In genomic region chr8:107587995-107588780, GRCm38 (mm10) we compare ENCODE assay signal across 8 mouse cellular contexts. TPM values are rescaled to one million over a fixed set of nuclear protein-coding genes. Genes with fewer than 3 reads are reported as not detected.
DNase-seq lines count a peak whose midpoint lies in the region; ATAC-seq lines count a peak whose summit lies in the region.

Psmd7 (minus strand) TSS chr8:107588464.

- H3K4me1 ChIP-seq in hindbrain, embryonic 11.5 days (replicated peaks; ENCODE audit: control insufficient read depth, insufficient read depth, low read length), result no peaks in the 10 kb centered on the region

- H3K27ac ChIP-seq in hindbrain, embryonic 11.5 days (ENCODE audit: low read depth, low read length), result peak within 1 kb of the TSS; percentile 72

- H3K9ac ChIP-seq in hindbrain, embryonic 11.5 days (ENCODE audit: low read depth, low read length), result peak within 1 kb of the TSS; percentile 92

- H3K36me3 ChIP-seq in hindbrain, embryonic 11.5 days (ENCODE audit: control insufficient read depth, insufficient read depth, low read length), result peaks cover 6% of the 10 kb centered on the region

- peak; percentile 97 for ATAC-seq in hindbrain, embryonic 11.5 days (ENCODE audit: low FRiP score)

- WGBS in hindbrain, embryonic 11.5 days, result 2% methylated on average over 65 of the region's 65 CpGs

- DNase-seq in MN1 (ENCODE audit: low spot score), result peak; percentile 98
- DNase-seq in cerebellum, adult 9-10 months, result peak; percentile 94
- peak; percentile 80 to 96 for DNase-seq in frontal cortex, adult 2 months (ENCODE audit: extremely low spot score in 1 of 2, low spot score in 1 of 2)
- DNase-seq in hindbrain, embryonic 11.5 days (ENCODE audit: low spot score), result peak; percentile 97
- DNase-seq in layer of hippocampus, postnatal 10 days (ENCODE audit: low spot score in 2 of 2), result peak; percentile 94 to 95
- peak; percentile 97 for DNase-seq in lung, postnatal 10 days
- DNase-seq in ovary, postnatal 36 days (ENCODE audit: low spot score), result peak; percentile 93
- DNase-seq in thymus, postnatal 25 days, result peak; percentile 93

- no peaks in the 10 kb centered on the region for H3K9me3 ChIP-seq in hindbrain, embryonic 11.5 days (ENCODE audit: control insufficient read depth, low read length)

- no peaks in the 10 kb centered on the region for H3K27me3 ChIP-seq in hindbrain, embryonic 11.5 days (ENCODE audit: control insufficient read depth, insufficient read depth, low read length)

- peak within 1 kb of the TSS; percentile 86 for H3K4me3 ChIP-seq in hindbrain, embryonic 11.5 days (ENCODE audit: low read depth, low read length)

- H3K4me2 ChIP-seq in hindbrain, embryonic 11.5 days (replicated peaks; ENCODE audit: low read depth, low read length), result peak within 1 kb of the TSS; percentile 78

RNA-seq across cellular contexts. Expression of gene Psmd7, which starts in this region (rescaled TPM):
- polyA plus RNA-seq in frontal cortex, adult 2 months (2012; rRNA removed), result 106 and 115 TPM in 2 replicates
- 321 and 323 TPM in 2 replicates for polyA plus RNA-seq in hindbrain, embryonic 11.5 days (2014; fragmentation: Nextera tagmentation; extraction: Ambion mirVana)
- total RNA-seq in layer of hippocampus, postnatal 10 days (2021), result 100 to 1,000 TPM; 112 to 116 TPM

Comparison
In these comparisons a context has a peak if more than half of its experiments do, and no peak if none do; other contexts are left out.
1. Peak in every context shown above with its lines: DNase-seq, ATAC-seq, H3K4me3 ChIP-seq and H3K27ac ChIP-seq.